Mouse (Mus musculus): ENCODE measurements at regions not wholly inside any gene's neighbourhood (a gene's known extent, or its start where the extent isn't known, plus 50 kb on each side); places are given as distances from the start of the nearest gene placed in this dataset.
A peak's percentile ranks its signal among the peaks of the same experiment; 100 is the strongest.

DNA sequence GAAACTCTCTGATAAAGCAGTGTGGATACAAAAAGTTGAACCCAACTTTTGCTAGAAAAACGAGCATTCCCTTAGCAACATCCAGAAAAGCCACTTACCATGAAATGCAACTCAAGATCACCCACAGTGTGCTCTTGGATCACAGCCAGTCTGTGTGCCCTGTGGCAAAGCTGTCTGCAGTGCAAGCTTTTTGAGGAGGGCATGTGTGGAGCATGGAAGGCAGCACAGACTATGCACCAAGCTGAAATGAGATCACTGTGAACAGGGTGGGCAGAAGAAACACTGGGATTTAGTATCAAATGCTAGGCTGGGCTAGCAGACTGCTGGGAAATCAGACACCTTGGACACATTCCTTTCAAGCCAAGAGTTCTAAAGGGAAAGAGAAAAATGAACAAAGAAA is 162.4 kb downstream of the Sim1 start:
- no peak for DNase-seq (ENCODE audit: low spot score in 2 of 2)

DNA sequence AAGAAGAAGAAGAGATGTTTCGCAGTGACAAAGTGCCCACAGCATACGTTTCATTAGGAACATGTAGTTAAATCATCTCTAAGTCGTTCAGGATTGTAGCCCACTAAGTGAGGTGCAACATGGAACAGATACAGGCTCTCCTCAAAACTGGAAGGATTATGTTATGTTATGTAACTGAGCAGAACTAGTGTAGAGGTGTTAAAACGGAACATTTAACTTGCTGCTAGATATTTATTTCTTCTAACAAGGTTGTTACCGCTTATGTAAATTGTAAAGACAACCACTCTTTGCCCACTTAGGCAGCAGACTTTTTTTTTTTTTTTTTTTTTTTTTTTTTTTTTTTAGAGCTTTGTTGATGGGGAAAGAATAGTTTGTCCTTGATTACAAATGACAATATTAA is 163.8 kb downstream of the Sim1 start:
- DNase-seq (ENCODE audit: low spot score in 2 of 2): no peak

DNA sequence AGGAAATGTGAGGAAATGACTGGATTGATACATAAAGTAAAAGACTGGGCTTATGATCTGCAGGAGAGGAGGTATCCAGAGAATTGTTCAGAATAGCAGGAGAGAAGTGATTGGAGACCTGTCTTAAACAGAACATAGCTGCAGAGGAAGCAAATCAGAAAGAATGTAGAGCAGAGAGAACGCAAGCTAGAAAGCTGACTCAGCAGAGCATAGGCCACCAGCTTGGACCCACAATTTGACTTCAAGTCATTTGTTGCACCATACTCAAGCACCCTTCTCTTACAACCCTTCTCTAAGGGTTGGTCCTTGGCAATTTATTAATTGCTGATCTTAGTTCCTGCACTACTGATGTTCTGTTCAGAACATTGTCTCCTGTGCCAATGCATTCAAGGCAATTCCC is 207.0 kb downstream of the Sim1 start:
- DNase-seq (ENCODE audit: low spot score in 2 of 2): no peak

DNA sequence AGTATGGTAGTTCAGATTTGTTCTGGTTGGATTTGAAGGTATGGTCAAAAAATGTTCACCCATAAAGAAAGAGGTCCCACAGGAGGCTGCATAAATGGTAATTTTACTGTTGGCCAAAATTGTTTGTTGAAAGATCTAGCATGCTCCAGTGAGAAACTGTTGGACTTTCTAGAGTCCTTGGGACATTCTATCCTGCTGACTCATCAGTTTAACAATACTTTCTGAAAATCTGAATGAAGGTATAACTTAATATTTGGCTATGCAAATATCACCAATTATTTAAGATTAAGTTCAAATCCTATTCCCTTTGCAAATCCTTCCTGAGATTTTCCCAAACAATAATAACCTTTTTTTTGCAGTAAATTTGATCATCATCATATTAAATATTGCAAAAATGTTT is 257.3 kb downstream of the Sim1 start:
- no peak for DNase-seq (ENCODE audit: low spot score in 2 of 2)

DNA sequence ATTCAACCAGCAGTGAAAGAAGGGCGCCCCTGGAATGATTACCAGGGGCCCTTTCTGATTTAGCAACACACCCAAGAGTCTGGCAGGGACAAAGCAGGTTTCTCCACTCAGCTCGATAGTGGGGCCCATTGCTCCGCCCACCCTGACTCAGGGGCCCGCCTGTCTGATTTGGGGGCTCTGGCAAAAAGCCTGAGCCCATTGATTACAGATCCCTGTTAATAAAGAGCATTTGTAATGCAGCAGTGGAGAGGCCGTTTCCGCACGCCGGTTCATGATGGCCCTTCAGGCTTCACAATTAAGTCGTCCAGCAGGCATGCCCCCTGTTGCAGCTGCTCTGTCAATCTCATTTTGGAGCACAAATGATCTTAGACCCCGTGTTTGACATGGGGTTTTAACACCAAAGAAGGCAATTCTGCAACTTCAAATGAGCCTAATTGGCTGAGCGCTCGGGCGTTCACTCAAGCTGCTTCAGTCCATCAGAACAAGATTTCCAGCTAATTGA is 259.0 kb downstream of the Sim1 start:
- DNase-seq (ENCODE audit: low spot score in 2 of 2): peak; percentile 4

DNA sequence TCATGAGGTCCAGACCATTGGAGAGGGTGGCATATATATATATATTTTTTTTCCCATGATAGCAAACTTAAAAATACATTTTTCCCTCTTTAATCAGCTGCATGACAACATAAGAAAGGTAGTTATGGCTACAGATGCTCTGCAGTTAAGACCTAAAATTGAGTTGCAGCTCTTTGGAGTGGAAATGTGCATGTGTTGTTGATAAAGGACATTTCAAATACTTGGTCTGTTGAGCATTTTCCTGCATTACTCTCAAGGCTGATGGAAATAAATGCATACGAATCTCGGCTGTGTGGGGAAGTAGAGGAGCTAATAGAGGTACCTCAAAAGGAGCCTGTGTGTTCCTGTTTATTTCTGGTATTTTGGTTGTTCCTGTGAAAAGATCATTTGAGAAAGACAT is 259.5 kb downstream of the Sim1 start:
- no peak for DNase-seq (ENCODE audit: low spot score in 2 of 2)

DNA sequence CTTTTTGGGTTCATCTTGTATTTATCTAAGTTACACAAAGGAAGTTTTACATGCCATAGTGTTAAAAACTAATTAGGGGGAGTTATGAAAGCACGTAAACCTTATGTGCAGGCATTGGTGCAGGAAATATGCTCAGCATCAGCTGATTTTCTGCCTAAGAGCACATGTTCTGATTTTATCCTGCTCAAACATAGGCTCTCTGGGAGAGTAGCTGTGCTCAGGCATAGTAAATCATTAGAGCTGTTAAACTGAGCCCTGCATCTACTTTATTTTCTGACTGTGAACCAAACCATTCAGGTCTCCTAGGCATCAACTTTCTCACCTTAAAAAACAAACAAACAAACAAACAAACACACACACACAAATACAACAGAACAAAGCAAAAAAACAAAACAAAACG is 260.2 kb downstream of the Sim1 start:
- no peak for DNase-seq (ENCODE audit: low spot score in 2 of 2)

DNA sequence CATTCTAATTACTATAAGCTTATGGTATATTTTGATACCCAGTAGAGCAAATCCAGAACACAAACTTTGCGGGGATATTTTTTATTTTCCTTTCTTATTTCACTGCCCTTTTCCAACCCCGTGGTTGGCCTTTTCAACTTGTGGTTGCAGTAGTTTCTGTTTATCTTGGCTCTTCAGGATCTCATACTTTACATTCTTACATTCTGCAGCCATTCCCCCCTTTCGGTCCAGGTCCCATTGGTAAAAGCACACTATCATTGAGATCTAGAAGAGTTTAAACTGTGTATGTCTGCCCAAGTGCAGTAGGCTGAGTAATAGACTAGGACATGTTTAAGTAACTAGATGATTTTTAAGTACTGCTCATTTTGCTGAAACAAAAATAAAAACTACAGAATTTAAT is 279.1 kb downstream of the Sim1 start:
- DNase-seq (ENCODE audit: low spot score in 2 of 2): no peak

DNA sequence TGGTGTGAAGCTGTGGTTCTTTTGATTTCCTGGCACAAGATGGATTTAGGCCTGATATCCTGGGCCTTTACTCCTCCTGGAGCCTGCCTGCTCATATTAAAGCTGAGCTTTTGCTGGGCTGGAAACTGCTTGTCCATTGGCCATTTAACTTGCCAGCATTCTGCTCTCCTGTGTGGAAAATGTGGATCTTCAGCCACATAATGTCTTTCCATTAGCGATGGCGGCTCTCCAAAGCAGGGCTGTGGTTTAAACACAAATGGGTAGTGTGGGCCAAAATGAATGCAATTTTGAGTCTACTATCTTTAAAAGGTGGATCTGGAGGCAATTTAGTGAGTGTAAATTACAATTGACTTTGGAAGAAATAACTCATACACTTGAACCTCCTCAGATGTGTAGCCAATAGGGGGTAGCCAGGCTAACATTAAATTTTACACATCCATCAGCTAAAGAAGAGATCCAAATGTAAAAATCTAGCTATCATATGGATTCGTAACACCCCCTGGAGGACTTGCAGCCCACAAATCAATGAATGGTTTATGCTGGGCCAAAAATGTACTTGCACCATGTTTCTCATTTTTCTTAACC is 281.5 kb downstream of the Sim1 start:
- DNase-seq (ENCODE audit: low spot score in 2 of 2): no peak

DNA sequence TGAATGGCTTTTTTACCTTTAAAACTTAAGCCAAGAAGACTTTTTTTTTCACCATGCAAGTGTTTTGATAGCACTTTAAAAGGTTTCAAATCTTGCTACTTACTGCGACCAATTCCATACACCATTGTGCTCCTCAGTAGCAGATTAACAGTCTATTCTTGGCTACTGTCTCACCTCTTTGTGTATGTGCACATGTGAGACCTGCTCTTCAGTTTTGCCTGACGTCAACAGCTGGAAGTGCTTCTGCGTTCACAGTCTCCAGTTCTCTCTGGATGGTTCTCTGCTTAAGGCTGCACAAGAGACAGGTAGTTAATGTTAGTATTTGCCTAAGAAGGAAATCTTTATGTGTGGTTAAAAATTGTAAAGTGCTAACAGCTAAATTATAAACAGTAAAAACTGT is 282.1 kb downstream of the Sim1 start:
- DNase-seq (ENCODE audit: low spot score in 2 of 2): no peak

DNA sequence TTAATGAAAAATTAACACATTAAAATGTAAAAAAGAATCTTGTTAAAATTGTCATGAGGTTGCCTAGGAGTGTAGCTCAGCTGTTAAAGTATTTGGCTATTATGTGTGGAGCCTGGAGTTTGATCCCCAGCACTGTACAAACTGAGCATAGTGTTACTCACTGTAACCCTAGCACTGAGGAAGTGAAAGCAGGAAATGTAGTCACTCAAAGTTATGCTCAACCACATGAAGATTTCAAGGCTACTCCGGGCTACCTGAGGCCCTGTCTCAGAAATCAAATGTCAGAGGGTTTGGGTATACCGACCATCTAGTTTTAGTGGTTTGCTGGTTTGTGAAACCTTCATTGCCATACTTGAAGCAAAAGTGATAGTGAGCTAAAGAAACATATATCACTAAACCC is 287.2 kb downstream of the Sim1 start:
- DNase-seq (ENCODE audit: low spot score in 2 of 2): no peak

DNA sequence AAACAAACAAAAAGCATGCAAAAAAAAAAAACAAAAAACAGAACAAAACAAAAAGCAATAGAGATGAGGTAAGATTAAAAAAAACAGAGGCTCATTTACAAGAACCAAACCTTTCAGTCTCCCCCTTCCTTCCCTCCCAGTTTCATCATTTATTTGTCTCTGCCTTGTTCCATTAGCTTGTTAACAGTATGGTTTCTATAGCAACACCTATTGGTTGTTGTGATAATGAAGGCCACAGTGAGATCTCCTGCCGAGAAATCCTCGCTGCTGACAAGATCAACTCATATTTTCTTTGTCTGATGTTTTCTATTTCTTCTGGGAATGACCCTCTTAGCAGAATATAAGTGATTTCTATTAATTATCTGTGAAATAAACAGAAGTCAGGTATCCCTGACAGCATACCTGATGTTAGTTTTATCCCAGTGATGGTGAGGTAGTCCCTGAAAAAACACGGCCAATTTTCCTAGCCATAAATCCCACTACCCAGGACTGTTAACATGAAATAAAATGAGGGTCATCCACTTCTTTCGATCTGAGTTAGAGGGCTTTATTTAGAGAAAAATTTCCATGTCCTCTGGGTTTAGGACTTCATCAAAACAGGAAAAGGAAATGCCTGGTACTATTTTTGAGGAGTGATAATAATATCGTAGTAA is 288.9 kb upstream of the Gm49339 start:
- DNase-seq (ENCODE audit: low spot score in 2 of 2): no peak

DNA sequence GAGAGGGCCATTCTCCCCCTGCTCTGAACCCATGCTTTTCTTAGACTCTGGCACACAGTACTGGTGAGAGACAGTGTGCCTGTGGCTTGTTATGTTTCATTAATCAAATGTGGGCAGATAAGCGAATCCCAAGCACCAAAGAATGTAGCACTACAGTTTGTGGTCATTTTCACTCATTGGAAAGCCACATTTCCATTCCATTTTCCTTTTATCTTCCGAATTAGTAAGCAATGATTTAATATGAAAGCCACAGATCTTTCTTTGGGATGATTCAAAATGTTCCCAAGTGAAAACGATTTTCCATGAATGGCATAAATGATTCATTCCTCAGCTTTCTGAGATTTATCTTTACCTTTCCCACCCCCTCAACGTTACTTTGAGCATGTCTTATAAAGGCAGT is 260.9 kb upstream of the Gm49339 start:
- no peak for DNase-seq (ENCODE audit: low spot score in 2 of 2)

DNA sequence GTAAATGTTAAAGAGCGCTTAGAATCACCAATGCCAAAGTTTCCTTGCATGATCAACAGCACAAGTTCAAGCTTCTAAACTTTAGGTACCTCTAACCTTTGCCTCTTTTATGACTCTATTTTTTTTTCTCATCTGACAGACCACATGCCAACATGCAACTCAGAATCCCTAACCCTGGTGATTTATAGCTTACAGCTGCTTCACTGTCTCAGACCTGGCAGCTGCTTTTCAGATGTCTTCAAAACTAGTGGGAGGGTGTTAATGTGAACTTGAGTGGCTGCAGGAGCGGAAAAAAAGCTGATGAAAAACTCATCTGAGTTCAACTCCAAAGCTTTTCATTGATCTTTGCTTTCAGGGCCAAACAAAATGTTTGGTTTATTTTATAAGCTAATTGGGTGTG is 246.8 kb upstream of the Gm49339 start:
- DNase-seq (ENCODE audit: low spot score in 2 of 2): no peak

DNA sequence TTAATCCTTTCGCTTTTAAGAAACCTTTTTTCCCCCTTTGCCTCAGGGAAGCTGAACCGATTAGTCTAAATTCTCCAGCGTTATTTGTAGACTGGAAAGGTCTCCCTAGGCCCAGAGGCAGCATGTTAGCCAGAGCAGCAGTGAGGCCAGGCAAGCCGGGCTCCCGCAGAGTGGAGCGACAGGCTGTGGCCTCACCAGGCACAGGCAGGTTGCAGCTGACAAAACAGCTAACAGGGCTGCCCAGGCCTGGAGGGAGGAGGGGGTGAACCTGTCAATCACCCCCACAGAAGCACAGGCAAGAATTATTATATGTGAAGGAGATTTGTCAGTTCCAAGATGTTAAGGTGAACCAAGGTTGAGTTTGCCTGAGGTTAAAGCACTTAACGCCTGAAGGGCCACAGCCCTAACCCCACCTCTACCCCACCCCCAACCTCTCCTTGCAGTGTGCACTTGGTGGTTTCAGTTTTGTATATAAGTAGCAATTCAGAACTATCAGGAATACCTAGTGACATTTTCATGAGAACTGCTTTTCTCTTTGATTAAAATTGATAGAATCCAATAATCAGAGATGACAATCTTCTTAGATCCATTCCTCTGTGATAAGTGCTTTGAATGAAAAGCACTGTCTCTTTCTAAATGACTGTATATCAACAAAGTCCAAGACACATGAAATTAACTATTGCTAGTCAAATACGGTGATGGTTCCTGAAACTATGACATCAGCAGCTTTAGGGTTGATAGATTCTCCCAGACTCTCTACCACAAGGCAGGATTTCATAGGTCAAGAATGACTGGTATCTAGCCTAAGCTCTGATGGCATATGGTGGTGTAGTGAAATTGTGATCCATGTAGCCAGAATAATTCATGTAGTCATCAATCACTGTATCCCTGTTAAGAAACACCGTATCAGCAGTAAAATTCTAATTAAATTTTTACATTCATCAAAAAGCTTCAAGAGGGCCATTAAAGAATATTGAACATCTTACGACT is 244.5 kb upstream of the Gm49339 start:
- no peak for DNase-seq (ENCODE audit: low spot score in 2 of 2)

DNA sequence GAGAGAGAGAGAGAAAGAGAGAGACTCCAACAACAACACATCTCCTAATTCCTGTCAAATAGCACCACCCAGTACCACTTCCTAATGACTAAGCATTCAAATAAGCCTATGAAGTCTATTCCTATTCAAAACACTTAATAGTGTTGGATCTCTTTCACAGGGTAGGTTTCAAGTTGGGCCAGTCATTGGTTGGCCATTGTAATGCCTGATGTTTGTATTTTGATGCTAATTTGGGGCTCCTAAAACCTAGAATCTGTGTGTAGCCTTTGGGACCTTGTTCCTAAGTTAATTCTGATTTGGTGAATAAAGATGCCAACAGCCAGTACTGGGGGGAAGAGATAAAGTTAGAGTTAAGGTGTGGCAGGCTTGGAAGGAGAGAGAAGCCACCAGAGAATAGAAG is 242.3 kb upstream of the Gm49339 start:
- DNase-seq (ENCODE audit: low spot score in 2 of 2): no peak

DNA sequence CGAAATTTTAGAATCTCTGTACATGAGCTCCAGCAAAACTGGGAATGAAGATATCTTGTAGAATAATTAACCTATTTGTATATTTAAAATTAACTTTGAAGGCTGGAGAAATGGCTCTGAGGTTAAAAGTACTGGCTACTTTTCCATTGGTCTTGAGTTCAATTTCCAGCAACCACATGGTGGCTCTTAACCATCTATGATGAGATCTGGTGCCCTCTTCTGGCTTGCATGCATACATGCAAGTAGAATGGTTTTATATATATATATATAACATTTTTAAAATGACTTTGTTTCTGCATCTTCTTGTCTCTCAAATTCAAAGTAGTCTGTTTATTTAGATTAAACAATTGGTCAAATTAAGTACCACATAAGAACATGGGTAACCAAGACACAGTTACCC is 227.0 kb upstream of the Gm49339 start:
- DNase-seq (ENCODE audit: low spot score in 2 of 2): no peak

DNA sequence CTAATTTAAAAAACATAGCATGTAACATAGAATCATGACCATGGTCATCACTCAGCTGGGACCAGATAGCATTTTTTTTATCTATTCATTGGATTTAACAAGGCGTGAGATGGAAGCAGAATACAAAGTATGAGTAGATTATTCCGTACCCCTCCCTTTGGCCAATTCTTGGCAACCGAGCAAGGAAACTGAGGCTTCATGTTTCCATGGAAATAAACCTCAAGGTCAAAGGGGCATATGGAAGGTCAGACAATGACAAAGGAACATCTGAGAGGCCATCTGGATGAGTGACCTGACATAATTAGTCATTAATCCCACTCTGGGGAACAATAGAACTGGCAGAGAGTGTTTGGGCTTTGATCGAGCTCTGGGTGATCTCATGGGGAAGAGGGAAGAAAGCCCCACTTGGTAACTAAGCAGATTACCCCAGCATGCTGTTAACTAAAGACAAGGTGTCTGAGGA is 222.8 kb upstream of the Gm49339 start:
- no peak for DNase-seq (ENCODE audit: low spot score in 2 of 2)

DNA sequence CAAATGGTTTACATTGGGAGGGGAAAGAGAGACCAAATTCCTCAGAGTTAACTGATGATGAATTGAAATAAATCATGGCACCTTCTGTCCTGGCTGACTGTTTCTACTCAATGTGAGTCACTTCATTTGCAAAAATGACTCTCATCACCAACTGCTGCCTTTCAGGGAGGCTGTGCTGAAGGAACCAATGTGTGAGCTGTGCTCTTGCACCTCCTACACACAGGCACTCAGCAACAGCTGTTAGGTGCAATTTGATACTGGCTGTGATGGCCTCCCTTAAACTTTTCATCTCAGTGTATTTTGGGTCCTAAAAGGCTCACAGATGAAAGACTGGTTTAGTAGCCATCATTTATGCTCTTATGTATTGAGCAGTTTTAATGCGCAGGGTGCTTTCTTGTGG is 209.0 kb upstream of the Gm49339 start:
- peak; percentile 14 to 31 for DNase-seq (ENCODE audit: low spot score in 2 of 2)

DNA sequence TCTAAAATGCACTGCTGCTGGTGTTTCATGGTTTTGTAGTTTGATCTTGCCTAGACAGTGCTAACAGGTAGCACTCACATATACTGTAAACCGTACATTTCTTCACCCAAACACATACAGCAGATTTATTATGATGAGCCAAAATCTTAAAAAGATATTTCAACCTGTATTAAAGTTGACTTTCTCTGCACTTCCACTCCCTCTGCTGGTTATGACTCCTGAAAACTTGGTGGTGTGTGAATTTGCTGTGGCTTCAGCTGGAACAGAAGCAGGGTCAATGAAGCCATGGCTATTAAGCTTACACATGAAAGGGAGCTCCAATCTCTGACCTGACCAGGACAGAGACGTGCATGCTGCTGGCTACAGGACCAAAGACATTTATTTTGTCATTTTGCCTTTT is 202.2 kb upstream of the Gm49339 start:
- DNase-seq (ENCODE audit: low spot score in 2 of 2): no peak

DNA sequence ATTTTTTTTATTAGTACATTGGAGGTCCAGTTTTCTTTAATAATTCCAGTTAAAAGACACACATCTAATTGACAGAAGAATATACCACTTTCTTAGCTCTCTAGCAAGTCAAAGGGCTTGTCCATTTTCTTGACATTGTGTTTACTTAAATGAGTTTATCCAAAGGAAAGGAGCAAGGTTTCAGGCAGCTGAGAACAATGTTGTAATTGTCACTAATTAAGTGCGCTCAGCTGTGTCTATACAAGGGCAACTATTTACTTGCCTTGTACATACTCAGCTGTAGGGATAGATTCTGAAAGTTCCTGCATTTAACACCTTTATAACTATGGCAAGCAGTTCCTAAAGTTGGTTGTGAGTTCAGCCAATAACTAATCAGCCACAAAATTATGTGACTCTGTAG is 198.0 kb upstream of the Gm49339 start:
- no peak for DNase-seq (ENCODE audit: low spot score in 2 of 2)

DNA sequence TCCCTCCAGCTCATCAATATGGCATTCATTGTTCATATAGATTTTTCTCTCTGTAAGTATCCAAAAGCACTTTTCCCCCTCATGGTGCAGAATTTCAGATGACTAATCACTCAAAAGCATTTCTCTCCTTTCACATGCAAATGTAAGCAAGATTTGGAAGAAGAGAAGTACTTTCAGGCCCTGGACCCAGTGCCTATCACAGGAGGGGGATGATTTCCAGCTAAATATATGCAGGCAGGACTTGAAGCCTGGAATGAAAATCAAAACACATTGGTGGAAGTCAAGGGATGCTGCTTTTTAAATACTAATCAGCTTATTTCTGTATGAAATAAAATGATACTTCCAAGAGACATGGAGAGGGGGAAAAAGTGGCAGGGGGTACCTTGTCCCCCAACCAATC is 195.9 kb upstream of the Gm49339 start:
- no peak for DNase-seq (ENCODE audit: low spot score in 2 of 2)

DNA sequence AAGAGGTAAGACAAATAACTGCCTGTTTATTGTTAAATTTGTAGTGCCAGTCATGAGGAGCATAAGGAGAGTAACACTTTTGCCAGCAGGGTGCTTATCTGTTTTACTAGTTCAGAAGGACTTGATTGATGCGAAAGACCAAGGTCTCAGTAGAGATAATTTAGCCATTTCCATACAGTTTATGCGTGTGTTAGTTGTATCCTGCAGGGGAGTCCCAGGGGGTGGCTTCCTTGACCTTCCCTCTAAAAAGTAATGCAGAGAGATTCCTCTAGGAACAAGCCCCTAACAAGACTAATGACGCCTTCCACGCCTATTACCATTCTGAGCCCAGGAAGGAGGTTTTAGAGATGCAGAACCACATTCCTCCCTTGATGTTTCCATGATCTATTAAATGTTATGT is 192.6 kb upstream of the Gm49339 start:
- DNase-seq (ENCODE audit: low spot score in 2 of 2): no peak

Data from frontal cortex, postnatal 14 days (tissue).